Mouse (Mus musculus) heart, adult 9 months (tissue): ENCODE data around the gene Ctrb1.
"Not testable (repeated sequence)": the region's sequence is repeated elsewhere in the genome, so short reads cannot be mapped to it uniquely, and the experiment has no call there.

ENCODE experiments used
- DNase-seq, 2 experiments: peaks; one replicate each; pipeline ENCODE4 v3.0.0; 2022; ENCODE audit warnings: low spot score in 2 of 2

Gene Ctrb1

DNA sequence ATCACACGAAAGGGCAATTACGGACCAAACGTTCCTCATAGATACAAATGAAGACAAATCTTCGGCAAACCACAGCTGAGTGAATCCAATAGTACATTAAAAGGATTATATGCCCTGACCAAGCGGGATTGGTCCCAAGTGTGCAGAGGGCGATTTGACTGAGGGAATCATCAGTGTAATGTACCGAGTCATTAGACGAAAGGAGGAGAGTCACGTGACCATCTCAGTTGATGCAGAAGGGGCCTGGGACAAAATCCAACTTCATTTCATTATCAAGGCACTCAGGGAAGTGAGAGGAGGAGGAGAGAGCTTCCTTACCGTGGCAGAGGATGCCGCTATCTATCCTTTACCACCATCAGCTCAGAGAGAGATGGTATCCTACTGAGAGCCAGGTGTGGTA lies 9.7 kb downstream of the Ctrb1 start:
- DNase-seq: no peak

DNA sequence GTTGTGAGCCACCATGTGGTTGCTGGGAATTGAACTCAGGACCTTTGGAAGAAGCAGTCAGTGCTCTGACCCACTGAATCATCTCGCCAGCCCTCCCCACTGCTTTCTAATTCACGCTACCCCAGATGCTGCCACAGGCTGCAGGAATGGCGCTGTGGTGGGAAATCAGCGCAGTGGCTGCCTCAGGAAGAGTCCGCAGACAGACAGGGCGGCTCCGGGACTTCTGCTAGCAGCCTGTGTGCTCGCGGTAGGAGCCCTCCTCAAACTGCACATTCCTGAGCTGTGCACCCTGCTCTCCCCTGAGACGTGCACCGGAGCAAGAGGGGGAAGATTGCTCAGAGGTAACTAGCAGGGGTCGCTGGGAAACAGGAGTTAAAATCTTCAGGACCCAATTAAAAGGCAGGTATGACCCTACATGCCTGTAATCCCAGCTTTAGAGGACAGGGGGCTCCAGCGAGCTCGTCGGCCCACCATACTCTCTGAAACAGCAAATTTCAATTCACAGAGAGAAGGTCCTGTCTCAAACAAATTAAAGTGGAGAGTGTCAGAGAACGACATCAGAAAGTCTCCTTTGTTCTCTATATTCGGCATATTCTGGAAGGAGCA lies 10.3 kb downstream of the Ctrb1 start:
- DNase-seq: no peak

DNA sequence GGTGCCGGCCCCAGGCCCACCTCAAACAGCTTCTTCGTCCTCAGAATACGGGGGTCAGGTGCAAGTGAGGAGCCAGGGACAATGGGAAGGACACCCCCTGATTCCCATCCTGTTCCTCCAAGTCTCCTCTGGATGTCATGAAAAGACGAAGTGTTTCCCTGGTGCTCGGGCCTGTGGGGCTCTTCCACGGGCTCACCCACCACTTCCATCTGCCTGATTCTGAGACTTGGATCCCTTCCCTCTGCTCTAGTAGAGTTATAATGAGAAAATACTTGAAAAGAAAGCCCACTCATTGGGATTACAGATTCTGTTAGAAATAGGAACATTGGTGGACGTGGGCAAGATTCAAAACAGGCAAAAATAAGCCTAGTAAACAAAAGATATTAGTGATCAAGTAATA lies 12.0 kb downstream of the Ctrb1 start:
- DNase-seq: no peak

DNA sequence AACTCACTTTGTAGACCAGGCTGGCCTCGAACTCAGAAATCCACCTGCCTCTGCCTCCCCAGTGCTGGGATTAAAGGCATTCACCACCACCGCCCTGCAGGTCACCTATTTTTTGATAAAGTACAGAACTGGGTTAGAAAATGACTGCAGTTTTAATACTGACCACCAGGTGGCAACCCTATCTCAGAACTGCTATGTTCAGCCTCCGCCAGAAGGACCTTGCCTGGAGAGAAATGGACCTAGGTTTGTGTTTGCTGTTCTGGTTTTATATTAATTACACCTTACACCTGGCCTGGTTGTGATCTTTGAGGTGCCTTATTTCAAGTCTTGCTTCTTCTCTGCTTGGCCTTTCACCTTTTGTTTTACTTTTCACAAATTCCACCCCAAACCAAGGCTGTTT lies 12.7 kb downstream of the Ctrb1 start:
- peak; percentile 46 to 54 for DNase-seq

DNA sequence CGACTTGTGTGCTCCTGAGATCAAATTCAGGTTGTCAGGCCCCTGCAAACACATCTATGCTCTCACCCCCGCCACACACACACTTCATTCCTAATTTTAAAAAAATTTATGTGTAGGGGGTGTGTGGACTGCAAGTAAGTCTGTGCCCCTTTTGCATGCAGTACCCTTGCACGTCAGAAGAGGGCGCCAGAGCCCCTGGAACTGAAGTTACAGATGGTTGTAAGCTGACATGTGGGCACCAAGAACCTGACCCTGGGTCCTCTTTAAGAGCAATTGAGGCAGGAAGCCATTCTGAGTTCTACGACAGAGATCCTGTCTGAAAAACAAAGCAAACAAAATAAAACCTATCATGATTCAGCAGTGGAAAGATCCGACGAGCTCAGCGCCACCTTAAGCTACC lies 14.6 kb downstream of the Ctrb1 start:
- DNase-seq: no peak

DNA sequence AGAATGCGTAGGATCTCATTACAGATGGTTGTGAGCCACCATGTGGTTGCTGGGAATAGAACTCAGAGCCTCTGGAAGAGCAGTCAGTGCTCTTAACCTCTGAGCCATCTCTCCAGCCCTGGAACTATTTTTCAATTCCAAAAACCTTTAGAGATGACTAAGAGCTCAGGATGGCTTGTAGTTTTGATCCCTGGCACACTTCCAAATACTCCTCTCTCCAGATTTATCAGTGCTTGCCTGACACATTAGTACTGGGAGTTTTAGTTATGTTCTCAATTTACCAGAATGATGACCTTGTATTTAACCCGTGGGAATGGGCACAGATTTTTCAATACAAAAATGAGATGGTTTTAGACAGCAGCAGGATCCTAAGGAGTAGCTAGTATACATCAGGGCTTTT lies 24.1 kb downstream of the Ctrb1 start:
- no peak for DNase-seq

DNA sequence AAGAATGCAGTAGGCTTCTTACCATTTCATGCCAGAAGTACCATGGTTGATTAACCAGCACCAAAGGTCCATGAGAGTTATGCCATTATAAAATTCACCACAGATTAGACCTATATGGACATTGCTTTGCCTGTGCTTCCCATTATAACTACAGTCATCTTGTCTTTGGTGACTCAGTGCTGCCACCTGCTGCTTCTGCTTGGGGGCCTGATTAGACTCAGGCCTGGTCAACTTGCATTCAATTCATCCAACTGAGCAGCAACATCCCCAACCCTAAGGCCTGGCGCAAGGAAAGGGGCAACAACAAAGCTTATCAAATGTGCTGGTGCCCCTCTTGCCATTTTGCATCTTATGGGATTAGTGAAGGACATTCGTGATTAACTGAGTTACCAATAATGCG lies 28.3 kb downstream of the Ctrb1 start:
- DNase-seq: peak; percentile 59 to 77

DNA sequence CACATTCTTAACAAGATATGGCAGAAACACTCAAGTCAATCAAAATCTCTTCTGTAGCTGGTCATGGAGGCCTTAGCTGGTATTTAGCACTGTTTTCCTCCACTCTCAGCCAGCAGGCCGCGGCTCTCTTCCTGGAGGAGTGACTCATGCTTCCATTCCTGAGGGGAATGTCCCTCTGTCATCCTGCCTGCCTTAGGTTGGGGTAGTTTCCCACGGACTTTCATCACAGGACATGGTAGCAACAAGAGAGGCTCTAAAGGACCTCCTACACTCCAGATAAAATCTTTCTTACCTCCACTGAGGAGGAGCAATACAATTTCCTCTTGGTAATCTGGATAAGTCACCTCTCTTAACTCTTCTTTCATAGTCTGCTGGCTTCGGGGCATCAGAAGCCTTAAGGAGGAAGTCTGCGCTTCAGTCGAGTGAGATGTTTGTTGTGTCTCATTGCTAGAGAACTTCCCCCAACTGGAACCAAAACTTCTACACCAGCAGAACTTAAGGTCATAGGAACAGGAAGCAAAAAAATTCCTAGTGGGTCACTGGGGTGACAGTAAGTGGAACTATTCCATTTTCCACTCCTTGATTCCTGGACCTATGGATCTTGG lies 31.9 kb downstream of the Ctrb1 start:
- peak; percentile 34 to 36 for DNase-seq

DNA sequence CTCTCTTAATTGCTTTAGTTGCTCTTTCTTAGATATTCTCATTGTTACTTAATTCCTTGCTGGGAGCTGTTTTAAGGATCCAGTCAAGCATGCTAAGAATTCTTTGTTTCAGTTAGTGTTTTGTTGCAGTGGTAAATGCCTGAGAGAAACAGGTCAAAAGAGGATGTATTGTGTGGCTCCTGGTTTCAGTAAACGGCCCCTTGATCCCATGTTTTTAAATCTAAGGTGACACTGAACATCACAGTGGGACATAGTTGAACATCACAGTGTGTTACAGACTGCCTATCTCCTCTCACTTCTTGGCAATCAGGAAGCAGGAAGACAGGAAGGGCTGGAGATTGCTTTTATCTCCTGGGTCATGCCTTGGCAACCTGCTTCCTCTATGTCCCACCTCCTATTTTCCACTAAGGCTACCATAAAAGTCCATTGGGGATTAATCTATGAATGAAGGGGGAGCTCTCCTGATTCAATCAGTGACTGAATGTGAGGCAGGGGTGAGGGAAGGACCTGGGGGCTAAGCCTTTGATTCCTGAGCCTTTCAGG lies 33.4 kb downstream of the Ctrb1 start:
- no peak for DNase-seq

DNA sequence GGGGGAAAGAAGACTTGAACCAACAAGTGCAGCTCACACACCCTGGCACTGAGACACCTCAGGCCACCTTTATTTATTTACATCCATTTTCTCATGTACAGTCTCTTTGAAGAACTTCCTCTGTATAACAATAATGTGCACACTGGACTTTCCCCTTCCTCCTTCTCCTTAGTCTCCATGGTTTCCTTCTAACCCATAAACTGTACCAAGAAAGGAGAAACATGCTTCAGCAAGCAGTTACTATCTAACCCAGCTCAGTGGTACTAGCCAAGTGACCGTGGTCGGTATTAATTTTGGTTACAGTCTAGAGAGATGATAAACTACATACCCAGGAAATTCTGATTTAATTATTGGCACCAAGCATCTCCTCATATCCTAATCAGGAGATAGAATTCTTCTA lies 37.3 kb downstream of the Ctrb1 start:
- no peak for DNase-seq

DNA sequence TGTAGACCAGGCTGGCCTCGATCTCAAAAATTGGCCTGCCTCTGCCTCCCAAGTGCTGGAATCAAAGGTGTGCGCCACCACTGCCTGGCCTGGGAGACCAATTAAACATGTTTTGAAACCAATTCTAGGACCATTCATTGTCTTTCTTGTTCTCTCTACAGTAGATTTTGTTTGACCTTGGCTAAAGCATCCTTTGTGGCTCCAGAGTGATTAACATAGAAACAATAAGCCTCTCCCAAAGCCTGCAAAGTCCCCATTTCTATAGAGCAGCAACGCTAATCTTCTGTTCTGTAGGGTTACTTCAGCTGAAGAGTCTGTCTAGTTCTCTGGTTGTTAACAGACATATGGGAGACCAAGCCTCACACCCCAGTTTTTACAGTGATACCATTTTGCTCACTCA lies 40.2 kb downstream of the Ctrb1 start:
- DNase-seq: no peak

DNA sequence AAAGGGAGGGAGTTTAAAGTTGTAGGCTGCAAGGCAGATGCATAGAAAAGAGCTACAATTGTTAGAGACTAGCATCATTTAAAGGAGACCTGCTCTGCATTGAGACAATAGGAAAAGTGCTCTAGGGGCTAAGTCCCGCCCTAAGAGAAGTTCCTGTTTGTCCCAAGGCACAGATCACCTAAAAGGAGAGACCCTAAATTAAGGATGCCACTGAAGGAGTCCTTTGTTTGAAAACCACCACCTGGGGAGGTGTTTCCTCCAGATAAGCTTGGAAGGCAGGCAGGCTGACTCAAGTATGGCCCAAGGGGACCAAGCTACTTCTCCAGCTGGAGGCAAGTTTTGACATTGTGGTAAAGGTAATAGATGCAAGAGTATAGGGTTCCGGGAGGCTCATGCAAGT lies 42.0 kb downstream of the Ctrb1 start:
- DNase-seq: no peak

DNA sequence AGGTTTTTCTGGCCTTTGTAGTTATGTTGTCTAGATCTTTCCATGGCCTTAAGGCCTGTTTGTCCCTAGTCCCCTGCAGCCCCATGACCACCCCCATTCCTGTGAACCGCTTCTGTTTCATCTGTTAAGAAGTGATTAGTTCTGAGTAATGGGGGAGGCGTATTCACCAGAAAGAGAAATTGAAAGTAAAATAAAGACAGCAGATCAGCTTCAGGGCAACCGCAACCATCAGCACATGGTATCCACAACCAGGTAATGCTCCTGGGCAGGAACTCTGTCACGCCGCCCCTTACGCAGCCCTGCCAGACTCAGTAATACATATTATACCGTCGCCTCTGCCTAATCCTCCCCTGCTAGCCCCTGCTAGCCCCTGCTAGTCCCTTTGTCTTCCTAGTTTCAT lies 45.1 kb downstream of the Ctrb1 start:
- DNase-seq: no peak

DNA sequence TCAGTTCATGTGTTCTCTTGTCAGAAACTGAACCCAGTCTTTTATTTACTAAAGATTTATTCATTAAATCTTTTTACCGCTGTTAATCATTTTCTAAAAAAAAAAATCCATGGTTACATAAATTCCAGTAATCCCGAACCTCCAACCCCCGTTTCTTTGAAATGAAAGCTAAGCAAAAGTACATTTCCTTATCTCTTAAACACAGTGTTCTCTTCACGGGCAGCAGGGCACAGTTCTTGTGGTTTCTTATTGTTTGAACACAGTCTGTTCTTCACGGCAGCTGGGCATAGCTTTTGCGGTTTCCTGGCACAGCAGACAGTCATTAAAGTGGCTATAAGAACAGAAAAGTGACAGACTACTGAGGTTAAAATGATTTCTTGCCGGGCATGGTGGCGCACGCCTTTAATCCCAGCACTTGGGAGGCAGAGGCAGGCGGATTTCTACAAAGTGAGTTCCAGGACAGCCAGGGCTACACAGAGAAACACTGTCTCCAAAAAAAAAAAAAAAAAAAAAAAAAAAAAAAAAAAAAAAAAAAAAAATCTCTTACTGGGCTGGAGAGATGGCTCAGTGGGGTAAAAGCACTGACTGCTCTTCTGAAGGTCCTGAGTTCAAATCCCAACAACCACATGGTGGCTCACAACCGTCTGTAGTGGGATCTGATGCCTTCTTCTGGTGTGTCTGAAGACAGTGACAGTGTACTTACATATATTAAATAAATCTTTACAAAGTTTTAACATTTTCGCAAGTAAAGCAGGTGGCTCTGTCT lies 46.3 kb downstream of the Ctrb1 start:
- not testable (repeated sequence) for DNase-seq

DNA sequence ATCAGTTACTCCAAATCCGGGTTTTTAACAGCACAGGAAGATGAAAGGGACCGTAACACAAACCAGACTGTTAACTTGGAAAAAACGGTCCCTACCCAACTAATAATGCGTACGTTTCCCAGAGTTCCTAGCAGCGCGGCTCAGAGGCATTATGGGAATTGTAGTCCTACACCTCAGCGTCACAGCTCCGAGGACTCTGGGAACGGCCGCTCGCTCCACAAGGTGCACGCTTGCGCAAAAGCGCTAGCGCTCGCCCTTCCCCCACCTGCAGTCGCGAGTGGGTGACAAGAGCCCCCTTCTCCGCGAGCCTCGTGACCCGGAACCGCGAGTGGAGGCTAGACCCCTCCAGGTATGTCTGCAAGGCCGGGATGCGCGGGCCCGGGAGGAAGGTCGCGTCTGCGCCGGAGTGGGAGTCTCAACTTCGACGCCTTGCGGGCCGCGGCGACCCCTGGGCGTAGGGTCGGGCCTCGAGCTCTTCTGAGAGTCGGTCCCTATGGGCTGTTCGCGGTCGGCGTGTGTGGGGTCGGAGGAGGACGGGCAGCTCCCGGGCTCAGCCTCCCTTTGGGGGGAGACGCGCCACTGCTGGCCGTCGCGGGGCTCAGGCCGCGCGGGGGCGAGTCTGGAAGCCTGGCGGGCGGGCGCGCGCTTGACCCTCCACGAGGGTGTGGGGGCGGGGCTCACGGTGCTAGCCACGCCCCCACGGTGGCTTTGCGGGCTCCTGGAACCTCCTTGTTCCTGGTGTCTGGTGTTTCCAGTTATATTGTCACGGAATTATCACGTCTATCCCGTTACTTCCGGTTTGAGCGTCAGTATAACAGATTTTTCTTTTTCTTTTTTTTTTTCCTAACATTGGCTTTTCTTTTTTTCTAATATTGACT lies 47.3 kb downstream of the Ctrb1 start, which contains the start of gene Zfp1:
Gene Zfp1, plus strand, starts transcription at position 138 of the 878 bp plus-strand sequence.
- peak; percentile 91 to 93 for DNase-seq

DNA sequence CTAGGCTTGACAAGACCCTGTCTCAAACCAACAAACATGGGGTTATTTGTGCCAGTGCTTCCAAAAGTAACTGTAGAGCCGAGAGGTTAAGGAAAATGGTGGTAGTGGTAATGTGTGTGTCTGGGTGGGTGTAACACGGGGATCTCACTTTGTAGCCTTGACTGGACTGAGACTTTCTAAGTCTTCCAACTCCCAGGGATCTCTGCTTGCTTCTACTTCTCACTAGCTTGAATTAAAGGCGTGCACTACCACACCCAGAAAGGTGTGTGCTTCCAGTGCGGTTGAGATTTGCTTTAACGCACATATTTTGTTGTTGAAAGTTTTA lies 47.9 kb downstream of the Ctrb1 start:
- DNase-seq: no peak

DNA sequence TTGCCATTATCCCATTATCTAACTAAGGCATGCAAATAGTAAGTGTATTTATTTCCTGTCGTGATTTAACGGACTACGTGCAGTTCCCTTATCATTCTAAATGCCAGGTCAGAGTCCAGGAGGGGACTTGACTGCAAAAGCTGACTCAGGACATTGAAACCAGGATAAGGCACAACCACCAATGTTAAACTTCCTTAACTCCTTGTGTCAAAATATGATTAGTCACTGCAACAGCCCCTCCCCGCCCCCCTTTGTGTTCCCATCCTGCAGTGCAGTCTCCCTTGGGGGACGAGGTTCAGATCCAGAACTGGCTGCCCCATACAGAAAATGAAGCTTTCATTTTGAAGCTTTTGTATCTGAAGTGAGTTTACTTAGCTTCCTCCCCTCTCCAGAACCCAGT lies 48.3 kb downstream of the Ctrb1 start:
- peak; percentile 42 to 47 for DNase-seq

DNA sequence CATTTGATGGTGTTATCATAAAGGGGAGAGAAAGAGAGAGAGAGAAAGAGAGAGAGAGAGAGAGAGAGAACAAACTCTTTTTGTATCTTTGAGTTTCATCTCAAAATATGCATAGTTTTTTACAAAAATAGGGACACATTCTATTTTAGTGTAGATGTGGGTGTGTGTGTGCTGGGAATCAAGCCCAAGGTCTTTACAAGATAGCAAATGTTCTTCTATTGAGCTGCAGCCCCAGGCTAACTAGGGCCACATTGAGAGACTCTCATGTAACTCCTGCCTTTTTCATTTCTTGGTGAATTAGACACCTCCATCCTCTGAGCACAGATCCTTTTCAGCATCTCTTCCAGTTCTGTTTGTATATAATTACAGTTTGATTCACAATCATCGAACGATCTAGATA lies 49.7 kb downstream of the Ctrb1 start:
- DNase-seq: no peak

DNA sequence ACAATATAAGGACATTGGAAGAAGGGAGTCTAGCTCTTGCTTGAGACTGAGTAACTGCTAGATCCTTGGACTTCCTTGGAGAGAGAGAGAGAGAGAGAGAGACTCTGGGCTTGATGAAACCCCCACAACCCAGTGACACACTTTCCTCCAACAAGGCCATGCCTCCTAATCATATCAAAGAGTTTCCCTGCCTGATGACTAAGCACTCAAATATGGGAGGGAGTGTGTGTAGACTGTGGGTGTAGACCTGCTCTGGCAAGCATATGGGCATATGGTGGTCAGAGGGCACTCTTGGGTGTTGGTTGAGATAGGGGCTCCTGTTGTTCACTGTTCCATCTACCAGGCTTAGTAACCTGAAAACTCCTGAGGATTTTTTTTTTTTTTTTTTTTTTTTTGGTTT lies 52.7 kb downstream of the Ctrb1 start:
- no peak for DNase-seq
